Mouse (Mus musculus) hindbrain, embryonic 16.5 days (tissue): ENCODE data around the gene Baz1a. TPM values are rescaled to one million over a fixed set of nuclear protein-coding genes. Genes with fewer than 3 reads are reported as not detected.
"Not testable (repeated sequence)": the region's sequence is repeated elsewhere in the genome, so short reads cannot be mapped to it uniquely, and the experiment has no call there.

Experiments used
- ATAC-seq: fragments of 200-750 bp; cut with Nextera tagmentation; 2 replicates; pipeline ENCODE4 v1.8.0; 2017; ENCODE audit warnings: moderate TSS enrichment, moderate library complexity
- H3K27ac ChIP-seq: fragments of 300-500 bp; sonication (generic); 2 replicates; pipeline ENCODE4 v1.5.1; 2014; ENCODE audit warnings: low read depth, mild to moderate bottlenecking, control low read depth, low read length, moderate library complexity
- H3K27me3 ChIP-seq: fragments of 300-500 bp; sonication (generic); replicated peaks from 2 replicates; pipeline ENCODE4 v1.6.1; 2014; ENCODE audit warnings: low read length; ENCODE audit not compliant: control insufficient read depth, insufficient read depth
- H3K36me3 ChIP-seq: fragments of 300-500 bp; sonication (generic); 2 replicates; pipeline ENCODE4 v1.6.1; 2014; ENCODE audit warnings: mild to moderate bottlenecking, low read length, moderate library complexity, mixed read lengths; ENCODE audit not compliant: control insufficient read depth, insufficient read depth
- H3K4me1 ChIP-seq: fragments of 300-500 bp; sonication (generic); 2 replicates; pipeline ENCODE4 v1.6.1; 2014; ENCODE audit warnings: low read depth, low read length; ENCODE audit not compliant: control insufficient read depth, insufficient read depth
- H3K4me2 ChIP-seq: fragments of 300-500 bp; sonication (generic); 2 replicates; pipeline ENCODE4 v1.6.1; 2014; ENCODE audit warnings: mild to moderate bottlenecking, low read length, control low read depth, moderate library complexity
- H3K4me3 ChIP-seq: fragments of 300-500 bp; sonication (generic); 2 replicates; pipeline ENCODE4 v1.5.1; 2014; ENCODE audit warnings: mild to moderate bottlenecking, low read length, control low read depth, moderate library complexity
- H3K9ac ChIP-seq: fragments of 300-500 bp; sonication (generic); 2 replicates; pipeline ENCODE4 v1.6.1; 2014; ENCODE audit warnings: low read depth, mild to moderate bottlenecking, control low read depth, low read length, moderate library complexity
- H3K9me3 ChIP-seq: fragments of 300-500 bp; sonication (generic); 2 replicates; pipeline ENCODE4 v1.6.1; 2014; ENCODE audit warnings: mild to moderate bottlenecking, low read length, moderate library complexity; ENCODE audit not compliant: control insufficient read depth
- WGBS: fragments of 180-500 bp; shearing (Covaris S2); extraction: QIAGEN DNeasy Blood & Tissue Kit; methylation state at CpG from one replicate; pipeline ENCODE4 v1.1.7; 2014; 5-methylcytosine and 5-hydroxymethylcytosine counted together
- polyA plus RNA-seq: library from polyadenylated mRNA; unstranded; fragments of >200 nt; fragmentation: Nextera tagmentation; extraction: Ambion mirVana; gene quantifications from 2 replicates; pipeline ENCODE4 v1.2.1, GENCODE M21; 2015

Baz1a gene
- polyA plus RNA-seq, 1 experiment from 2014 or later = 5.6 TPM

DNA sequence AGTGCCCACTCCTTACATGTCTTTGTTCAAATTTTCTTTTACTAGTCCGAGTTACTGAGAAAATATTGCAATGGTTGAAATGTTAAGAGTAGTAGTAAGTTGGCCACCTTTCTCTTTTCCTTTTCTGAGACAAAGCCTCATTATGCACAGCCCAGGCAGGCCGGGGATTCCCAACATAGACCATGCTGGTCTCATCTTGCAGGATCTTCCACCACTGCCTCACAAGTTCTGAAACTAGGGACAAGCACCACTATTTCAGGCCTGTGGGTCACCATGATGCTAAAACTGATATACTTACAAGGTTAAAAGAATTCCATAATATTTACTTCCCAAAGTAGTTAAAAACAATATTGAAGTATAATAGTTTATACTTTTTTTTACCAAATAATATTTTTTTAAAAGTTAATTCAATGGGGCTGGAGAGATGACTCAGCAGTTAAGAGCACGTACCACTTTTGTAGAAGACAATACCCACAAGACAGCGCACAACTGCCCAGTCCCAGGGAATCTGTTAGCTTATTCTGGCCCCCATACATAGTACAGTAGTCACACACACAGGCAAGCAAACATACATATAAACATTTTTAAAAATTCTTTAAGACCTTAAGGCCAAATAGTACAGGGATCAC lies 48.5 kb downstream of the Baz1a start:
- Histone ChIP-seq H3K36me3 (no peaks in the 10 kb centered on the region), H3K9ac (no peak overlapping the region), H3K27ac (no peak overlapping the region), H3K4me2 (no peak overlapping the region), H3K27me3 (no peaks in the 10 kb centered on the region), H3K4me1 (no peaks in the 10 kb centered on the region), H3K4me3 (no peak overlapping the region), H3K9me3 (no peaks in the 10 kb centered on the region)
- 94% methylated on average over 4 of the region's 4 CpGs for WGBS
- no peak for ATAC-seq

DNA sequence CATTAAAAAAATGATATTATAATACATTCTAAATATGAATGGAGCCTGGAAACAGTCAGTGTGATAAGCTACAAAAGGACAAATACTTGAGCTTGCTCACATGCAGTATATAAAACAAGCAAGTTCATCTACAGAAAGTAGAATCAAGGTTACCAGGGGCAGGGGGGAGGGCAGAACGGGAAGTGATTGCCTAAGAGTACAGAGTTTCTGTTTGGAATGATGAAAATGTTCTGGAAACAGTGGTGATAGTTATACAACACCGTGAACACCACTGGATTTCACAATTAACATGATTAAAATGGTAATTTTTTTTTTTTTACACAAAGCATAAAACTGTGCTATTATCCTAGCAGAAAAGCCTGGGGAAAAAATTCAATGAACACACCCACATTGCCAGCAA lies 54.6 kb downstream of the Baz1a start:
- 77% methylated on average over 2 of the region's 2 CpGs for WGBS

DNA sequence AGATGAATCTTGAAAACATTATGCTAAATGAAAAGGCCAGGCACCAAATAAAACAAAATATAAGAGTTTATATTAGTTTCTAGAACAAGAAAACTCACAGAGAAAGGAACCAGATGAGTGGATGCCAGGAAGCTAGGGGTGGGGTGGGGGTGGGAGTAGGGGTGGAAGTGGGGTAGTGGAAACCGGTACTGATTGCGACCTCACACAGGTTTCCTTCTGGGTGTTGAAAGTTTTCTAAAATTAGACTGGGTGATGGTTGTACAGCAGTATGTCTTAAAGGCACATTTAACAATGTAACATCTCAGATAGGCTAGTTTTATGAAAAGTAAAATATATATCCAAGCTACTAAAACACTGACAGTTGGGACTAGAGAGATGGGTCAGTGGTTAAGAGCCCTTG lies 57.2 kb downstream of the Baz1a start:
- WGBS = 84% methylated on average over 2 of the region's 2 CpGs
- Histone ChIP-seq H3K4me1 (no peaks in the 10 kb centered on the region), H3K4me2 (no peak overlapping the region), H3K9ac (no peak overlapping the region), H3K27me3 (no peaks in the 10 kb centered on the region), H3K9me3 (no peaks in the 10 kb centered on the region), H3K36me3 (no peaks in the 10 kb centered on the region), H3K4me3 (no peak overlapping the region), H3K27ac (no peak overlapping the region)
- no peak for ATAC-seq

More for the DNA sequence above, 54.6 kb downstream of the Baz1a start:
- Histone ChIP-seq H3K27me3 (no peaks in the 10 kb centered on the region), H3K27ac (no peak overlapping the region), H3K4me3 (no peak overlapping the region), H3K4me2 (no peak overlapping the region), H3K4me1 (no peaks in the 10 kb centered on the region), H3K9ac (no peak overlapping the region), H3K36me3 (no peaks in the 10 kb centered on the region), H3K9me3 (no peaks in the 10 kb centered on the region)
- ATAC-seq = no peak

DNA sequence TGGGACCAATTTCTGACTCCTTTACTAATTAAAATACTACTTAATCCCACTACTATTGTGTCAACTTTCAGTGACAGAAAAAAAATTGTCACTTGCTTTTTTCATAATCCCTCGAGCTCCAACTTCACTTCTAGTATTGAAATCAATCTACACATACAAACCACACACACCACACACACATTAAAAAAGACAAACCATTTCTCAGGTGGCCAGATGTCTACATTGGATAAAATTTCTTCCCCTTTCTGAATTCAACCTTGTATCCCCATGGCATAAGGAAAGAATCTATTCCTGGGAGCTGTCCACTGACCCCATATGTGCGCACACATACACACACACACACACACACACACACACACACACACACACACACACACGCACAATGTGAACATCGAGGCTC lies 57.7 kb downstream of the Baz1a start:
- H3K4me3 ChIP-seq = no peak overlapping the region
- ATAC-seq = no peak
- H3K9me3 ChIP-seq = no peaks in the 10 kb centered on the region
- H3K27ac ChIP-seq = no peak overlapping the region
- H3K4me1 ChIP-seq = no peaks in the 10 kb centered on the region
- no peak overlapping the region for H3K9ac ChIP-seq
- 93% methylated on average over 4 of the region's 4 CpGs for WGBS
- H3K4me2 ChIP-seq = no peak overlapping the region
- H3K36me3 ChIP-seq = no peaks in the 10 kb centered on the region
- H3K27me3 ChIP-seq = no peaks in the 10 kb centered on the region

DNA sequence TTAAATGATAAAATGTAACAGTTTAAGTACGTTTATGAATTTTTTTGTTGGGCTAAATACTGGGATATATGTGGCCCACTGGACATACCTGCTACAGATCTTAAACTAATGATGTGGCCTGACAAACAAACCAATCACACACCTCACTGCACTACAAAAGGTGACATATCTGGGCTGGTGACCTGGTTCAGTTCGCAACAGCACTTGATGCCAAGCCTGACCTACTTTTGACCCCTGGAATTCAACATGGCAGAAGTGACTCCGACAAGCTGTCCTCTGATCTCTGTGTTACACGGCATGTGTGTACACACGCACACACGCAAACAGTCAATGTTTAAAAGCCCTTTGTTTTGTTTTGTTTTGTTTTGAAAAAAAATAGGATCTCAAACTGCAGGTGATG lies 68.0 kb downstream of the Baz1a start:
- H3K27ac ChIP-seq = no peak overlapping the region
- no peak for ATAC-seq
- no peak overlapping the region for H3K9ac ChIP-seq
- H3K27me3 ChIP-seq = no peaks in the 10 kb centered on the region
- no peak overlapping the region for H3K4me2 ChIP-seq
- no peak overlapping the region for H3K4me3 ChIP-seq
- WGBS = 74% methylated on average over 6 of the region's 6 CpGs
- H3K36me3 ChIP-seq = no peaks in the 10 kb centered on the region
- H3K4me1 ChIP-seq = no peaks in the 10 kb centered on the region
- no peaks in the 10 kb centered on the region for H3K9me3 ChIP-seq

DNA sequence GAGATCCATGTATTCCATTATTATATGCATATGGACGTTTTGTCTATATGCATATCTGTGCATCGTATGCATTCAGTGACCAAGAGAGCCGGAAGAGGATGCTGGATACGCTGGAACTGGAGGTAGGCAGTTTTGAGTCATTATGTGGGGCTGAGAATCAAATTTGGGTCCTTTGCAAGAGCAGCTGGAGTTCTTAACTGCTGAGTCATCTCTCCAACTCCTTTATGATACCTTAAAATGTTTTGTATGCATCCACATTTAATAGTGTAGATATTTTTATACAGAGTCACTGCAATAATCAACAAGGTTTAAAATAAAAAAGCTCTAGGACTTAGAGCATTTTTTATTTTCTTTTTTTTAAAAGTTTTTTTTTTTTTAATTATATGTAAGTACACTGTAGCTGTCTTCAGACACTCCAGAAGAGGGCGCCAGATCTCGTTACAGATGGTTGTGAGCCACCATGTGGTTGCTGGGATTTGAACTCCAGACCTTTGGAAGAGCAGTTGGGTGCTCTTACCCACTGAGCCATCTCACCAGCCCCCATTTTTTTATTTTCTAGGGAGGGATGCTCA lies 71.5 kb downstream of the Baz1a start:
- not testable (repeated sequence) for H3K36me3 ChIP-seq, H3K9me3 ChIP-seq, H3K27ac ChIP-seq, H3K27me3 ChIP-seq, H3K4me1 ChIP-seq, H3K4me3 ChIP-seq, ATAC-seq, H3K9ac ChIP-seq, H3K4me2 ChIP-seq
- WGBS = 86% methylated on average over 6 of the region's 6 CpGs

DNA sequence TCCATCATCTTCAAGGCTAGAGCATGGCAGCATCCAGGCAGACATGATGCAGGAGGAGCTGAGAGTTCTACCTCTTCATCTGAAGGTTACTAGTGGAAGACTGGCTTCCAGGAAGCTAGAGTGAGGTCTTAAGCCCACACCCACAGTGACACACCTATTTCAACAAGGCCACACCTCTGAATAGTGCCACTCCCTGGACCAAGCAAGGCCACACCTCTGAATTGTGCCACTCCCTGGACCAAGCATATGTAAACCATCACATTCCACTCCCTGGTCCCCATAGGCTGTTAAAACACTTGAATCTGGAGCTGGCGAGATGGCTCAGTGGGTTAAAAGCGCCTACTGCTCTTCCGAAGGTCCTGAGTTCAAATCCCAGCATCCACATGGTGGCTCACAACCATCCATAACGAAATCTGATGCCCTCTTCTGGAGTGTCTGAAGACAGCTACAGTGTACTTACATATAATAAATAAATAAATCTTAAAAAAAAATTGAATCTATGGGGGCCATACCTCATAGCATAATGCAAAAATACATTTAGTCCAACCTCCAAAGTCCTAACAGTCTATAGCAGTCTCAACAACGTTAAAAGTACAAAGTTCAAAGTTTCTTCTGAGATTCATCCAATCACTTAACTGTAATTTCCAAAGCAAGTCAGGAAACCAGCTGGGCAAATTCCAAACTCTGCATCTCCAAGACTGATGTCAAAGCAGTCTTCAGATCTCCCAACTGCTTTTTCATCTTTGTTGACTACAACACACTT lies 76.4 kb downstream of the Baz1a start:
- H3K4me1 ChIP-seq, H3K9me3 ChIP-seq, H3K4me2 ChIP-seq, H3K9ac ChIP-seq, H3K4me3 ChIP-seq, H3K36me3 ChIP-seq, ATAC-seq, H3K27me3 ChIP-seq, H3K27ac ChIP-seq: not testable (repeated sequence)
- 92% methylated on average over 5 of the region's 5 CpGs for WGBS

DNA sequence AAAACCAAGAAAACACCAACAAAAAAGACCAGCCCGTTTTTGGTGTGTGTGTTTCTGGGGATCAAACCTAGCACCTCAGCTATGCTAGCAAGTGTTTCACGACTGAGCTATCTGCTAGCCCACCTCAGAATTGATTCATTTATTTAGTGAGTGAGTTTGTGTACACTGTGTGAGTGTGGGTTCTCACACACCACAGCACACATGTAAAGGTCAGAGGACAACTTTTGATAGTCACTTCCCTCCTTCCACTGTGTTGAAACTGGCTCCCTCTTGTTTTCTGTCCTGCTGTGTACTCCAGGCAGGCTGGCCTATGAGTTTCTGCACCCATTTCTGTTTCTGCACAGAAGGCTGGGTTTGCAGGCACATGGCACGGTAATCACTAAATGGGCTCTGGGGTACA lies 103.8 kb downstream of the Baz1a start:
- H3K27me3 ChIP-seq = no peaks in the 10 kb centered on the region
- H3K4me2 ChIP-seq = no peak overlapping the region
- no peak for ATAC-seq
- no peak overlapping the region for H3K4me3 ChIP-seq
- H3K36me3 ChIP-seq = peaks cover 6% of the 10 kb centered on the region
- H3K9me3 ChIP-seq = no peaks in the 10 kb centered on the region
- no peak overlapping the region for H3K9ac ChIP-seq
- WGBS = 93% methylated on average over 3 of the region's 3 CpGs
- no peak overlapping the region for H3K27ac ChIP-seq
- no peaks in the 10 kb centered on the region for H3K4me1 ChIP-seq

DNA sequence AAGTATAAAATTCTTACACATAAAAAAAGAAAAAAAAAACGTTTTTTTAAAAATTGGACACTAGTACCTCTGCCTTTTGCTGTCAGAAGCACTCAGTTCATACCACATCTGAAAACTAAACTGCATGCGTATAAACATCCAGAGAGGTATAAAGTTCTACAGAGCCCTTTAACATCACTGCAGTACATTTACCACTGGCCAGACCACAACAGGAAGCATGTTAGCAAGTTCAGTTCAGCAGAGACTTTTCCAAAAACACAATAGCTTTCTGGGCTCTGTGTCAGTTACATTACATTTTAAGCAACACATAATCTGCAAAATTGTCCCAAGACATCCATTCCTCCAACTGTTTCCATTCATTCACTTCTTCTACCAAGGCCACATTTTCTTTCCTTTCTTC lies 121.6 kb downstream of the Baz1a start:
- not testable (repeated sequence) for H3K9me3 ChIP-seq, H3K9ac ChIP-seq, H3K27ac ChIP-seq, H3K27me3 ChIP-seq, H3K4me3 ChIP-seq, ATAC-seq, H3K36me3 ChIP-seq, H3K4me2 ChIP-seq, H3K4me1 ChIP-seq
- WGBS = 47% methylated on average over 1 of the region's 2 CpGs
